Mouse (Mus musculus) C2C12 (cell line): ENCODE data around the gene Entpd1.

Experiments
- CEBPB ChIP-seq: IDR thresholded peaks from one replicate; pipeline ENCODE4 v1.6.1; 2011; ENCODE audit warnings: low read depth, mild to moderate bottlenecking, control low read depth, moderate library complexity
- CTCF ChIP-seq: IDR thresholded peaks from one replicate; pipeline ENCODE4 v1.5.1; 2011; ENCODE audit not compliant: control insufficient read depth, insufficient read depth, insufficient read length
- USF1 ChIP-seq: IDR thresholded peaks from one replicate; pipeline ENCODE4 v1.6.1; 2011; ENCODE audit warnings: low read depth, mild to moderate bottlenecking, control low read depth, moderate library complexity

DNA sequence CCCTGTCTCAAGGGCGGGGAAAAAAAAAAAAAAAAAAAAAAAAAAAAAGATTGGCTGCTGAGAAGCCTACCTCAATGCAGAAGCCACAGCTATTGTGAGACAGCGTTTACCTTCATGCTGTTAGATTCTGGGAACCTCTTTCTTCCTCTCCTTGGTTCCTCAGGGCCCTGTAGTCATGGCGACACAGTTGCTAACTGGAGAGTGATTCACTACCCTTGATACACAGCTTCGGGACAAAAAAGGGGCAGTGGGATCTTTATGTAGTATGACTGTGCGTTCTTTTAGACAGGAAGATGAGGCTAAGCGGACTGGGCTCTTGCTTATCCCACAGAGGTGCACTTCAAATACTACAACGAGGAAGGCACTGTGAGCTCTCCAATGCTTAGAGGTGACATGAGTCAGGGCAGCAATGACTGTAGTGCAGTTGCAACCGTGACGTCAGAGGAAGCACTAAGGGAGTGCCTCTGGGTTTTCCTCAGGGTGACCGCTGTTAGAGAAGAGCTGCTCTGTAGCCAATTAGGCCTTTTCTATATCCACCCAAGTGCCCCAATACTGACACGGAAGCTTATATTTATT, 27.7 kb downstream of the Entpd1 start:
- TF ChIP-seq CTCF (no peak), CEBPB (no peak), USF1 (no peak)
